Mouse (Mus musculus) R1 (cell line): ENCODE results near the gene Spr.
"Not testable (repeated sequence)": the region's sequence is repeated elsewhere in the genome, so short reads cannot be mapped to it uniquely, and the experiment has no call there.

Experiments
- DNase-seq: peaks from one replicate; pipeline ENCODE4 v3.0.0-alpha.2; 2018; ENCODE audit warnings: low read depth, low spot score

The Spr gene

DNA sequence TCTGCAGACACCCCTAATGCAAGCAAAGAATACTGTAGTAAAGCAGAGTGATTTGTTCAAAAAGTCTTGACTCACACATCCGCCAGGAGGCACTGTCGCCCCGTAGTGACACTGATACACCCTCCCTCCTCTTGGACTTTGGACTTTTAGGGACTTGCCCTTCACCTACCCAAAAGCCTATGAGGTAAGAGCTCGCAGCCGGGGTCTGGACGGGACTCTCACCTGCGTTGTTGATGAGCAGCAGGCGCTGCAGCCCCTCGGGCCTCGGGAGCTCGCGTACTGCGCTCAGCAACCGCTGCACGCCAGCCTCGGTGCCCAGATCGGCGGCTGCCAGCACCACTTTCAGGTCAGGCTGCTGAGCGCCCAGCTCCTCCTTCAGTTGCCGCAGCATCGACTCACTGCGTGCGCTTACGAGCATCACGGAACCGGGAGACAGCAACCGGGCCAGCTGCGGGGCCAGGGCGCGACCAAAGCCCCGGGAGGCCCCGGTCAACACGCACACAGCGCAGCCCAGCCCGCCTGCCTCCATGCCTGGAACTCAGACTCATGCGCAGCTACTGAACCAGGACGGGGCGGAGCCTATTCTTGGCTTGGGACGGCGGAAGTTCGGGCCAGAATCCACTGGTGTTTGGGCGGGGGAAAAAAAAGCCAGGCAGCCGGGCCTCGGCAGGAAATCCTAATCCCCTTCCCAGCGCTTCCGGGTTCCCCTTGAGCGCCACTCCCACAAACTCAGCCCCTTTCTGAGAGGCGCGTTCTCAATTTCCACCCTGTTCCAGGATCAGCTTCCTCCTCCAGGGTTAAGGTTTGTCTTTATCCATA is at the start of gene Spr:
TSS of gene Spr (minus strand) at position 550 of the 819 bp plus-strand sequence.
- DNase-seq = peak; percentile 98

GRCm38 (mm10) chr6:85186744-85187059 is 49.1 kb upstream of the Spr start:
- DNase-seq = no peak

DNA sequence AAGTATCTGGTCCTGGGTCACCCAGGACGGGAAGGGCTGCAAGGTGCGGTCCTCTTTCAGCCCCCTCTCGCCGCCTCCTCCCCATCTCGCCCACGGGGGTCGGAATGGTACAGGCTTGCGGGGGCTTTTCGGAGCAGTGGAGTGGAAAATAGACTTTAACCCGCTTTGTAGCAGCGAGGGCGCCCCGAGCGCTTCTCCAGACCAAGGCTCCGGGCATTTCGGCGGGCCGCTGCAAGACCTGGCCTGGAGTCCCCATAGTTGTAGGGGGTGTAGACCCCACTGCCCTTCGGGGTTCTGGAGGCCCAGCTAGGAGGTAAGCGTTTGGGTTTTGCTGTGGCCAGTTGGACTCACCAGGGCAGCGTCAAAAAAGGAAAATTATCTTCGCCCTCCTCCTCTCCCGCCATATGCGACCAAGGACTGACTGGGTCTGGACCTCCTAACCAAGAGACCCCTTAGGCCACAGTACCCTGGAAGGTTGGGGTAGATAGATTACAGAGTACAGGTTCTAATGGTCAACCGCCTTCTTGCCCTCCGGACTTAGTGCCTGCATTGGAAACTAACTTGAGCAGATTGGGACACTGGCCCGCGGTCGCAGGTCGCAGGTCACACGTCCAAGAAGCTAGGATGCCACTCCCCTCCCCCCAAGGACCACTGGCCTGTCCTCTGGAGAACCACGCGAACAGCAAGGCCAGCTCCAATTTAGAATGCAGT is 48.6 kb upstream of the Spr start:
- DNase-seq = peak; percentile 33

GRCm38 (mm10) chr6:85183951-85184350 is 46.4 kb upstream of the Spr start:
- DNase-seq = no peak

- DNase-seq = no peak
These were observed 42.5 kb upstream of the Spr start for GRCm38 (mm10) chr6:85180036-85180435.

- DNase-seq = no peak
These were observed 42.0 kb upstream of the Spr start for GRCm38 (mm10) chr6:85179569-85179968.

DNA sequence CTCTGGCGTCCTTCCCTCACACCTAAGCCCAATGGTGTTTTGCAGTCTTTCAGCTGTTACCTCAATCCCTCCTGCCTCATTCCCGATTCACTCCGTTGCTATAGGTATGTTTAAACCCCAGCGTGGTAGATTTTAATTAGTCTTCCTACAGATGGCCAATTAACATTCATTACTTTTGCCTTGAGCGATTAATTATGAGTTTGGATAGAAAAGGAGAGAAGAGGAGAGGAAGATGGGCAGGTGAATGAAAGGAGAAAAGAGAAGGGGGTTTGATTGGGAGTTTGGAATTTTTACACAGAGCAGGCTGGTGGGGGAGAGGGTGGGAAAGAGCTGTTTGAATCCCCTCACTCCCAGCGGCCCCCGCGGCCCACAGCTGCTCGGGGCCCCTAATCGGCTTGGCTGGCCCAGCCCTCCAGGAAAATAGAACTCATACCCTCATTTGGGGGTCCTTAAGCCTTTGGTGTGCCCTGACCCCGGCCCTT is 27.9 kb upstream of the Spr start:
- no peak for DNase-seq

GRCm38 (mm10) chr6:85160201-85160923 is 22.8 kb upstream of the Spr start:
- peak; percentile 85 for DNase-seq

GRCm38 (mm10) chr6:85159092-85159760 is 21.7 kb upstream of the Spr start:
- peak; percentile 70 for DNase-seq

DNA sequence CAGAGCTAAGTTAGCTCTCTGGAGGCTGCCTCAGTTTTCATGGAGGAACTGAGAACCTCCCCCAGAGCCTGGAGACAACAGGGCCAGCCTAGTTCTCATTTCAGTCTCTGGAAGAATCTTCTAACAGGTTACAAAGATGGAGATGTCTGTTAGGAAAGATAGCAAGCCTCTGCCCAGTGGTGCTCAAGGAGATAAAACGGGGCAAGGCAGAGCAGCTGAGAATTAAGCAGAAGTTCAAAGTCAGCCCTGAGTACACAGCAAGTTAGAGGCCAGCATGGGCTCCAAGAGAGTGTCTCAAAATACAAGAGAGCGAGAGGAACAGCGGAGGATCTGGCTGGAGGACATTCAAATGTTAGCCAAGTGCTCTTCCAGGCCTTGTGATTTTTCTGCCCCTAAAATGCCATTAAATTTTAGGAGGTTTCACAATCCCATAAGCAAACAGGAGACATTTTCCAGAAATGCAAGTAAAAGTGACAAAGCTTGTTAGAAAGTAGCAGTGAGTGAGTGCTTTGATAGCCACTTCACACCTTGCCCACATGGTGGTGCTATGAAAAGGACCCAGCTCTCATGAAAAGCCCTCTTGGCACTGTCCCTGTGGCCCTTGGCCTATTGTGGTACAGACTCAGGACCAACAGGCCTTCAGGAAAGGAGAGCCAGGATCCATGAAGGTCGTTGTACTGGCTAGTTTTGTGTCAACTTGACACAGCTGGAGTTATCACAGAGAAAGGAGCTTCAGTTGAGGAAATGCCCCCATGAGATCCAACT is 20.7 kb upstream of the Spr start:
- DNase-seq = not testable (repeated sequence)

- DNase-seq = not testable (repeated sequence)
These were observed 19.0 kb upstream of the Spr start for GRCm38 (mm10) chr6:85156551-85156950.

- DNase-seq = peak; percentile 87
These were observed 17.4 kb upstream of the Spr start for GRCm38 (mm10) chr6:85154861-85155528.

DNA sequence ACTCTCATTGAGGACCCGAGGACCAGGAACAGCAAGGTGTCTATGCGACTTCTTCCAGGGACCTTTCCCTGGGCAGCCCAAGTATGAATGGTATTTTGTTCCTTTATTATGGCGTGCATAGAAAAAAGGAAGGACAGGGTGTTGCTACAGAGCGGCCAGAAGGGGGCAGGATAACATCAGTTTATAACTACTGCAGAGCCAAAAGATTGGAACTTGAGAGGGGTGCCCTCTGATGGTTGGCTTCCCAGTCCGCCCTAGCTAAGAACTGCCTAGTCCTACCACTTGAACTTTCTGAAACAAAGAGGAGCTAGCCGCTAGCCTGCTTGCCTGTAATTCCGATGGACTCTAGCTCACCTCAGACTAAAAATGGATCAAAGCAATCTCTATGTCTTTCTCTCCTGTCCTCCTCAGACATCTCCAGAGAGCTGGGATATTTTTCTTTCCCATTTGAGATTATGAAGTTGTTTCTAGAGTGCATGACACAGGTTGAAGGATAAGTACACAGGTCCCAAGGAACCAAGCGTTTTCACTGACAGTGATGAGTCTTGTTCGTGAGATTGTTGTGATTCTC is 16.5 kb upstream of the Spr start:
- DNase-seq = peak; percentile 89

DNA sequence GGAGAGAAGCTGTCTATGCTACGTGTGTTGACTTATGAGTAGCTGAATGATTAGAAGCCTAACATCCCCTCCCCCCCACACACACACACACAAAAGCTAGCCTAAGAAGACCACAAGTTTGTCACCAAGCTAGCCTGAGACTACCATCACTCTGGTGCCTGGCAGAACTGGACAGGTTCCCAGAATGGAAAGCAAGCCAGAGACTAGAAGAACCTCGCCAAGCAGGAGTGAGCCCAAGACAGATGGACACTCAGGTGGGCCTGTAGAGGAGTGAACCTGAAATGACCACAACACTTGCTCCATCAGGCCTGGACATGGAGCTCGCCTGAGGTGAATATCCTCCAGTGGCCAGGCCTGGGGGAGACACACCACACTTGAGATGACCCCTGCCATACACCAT is 12.8 kb upstream of the Spr start:
- DNase-seq = no peak

GRCm38 (mm10) chr6:85147636-85148035 is 10.1 kb upstream of the Spr start:
- DNase-seq = peak; percentile 45

DNA sequence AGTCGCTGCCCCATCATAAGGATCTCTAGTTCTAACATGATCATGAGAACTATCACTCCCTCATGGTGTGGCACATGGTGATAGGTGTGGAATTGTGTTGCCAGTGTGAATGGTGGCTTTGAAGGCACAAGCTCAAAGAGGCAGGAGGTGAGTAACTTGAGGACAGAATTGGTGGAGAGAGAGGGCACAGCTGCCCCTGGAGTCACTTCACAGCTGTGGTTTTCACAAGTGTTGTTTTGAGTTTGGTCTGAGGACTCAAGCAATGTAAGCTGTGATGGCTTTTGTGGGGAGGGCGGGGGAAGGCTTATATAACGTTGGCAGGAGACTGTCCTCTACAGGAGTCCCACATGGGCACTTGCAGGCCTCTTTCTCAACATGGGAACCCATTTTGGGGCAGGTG is 6.9 kb upstream of the Spr start:
- no peak for DNase-seq

DNA sequence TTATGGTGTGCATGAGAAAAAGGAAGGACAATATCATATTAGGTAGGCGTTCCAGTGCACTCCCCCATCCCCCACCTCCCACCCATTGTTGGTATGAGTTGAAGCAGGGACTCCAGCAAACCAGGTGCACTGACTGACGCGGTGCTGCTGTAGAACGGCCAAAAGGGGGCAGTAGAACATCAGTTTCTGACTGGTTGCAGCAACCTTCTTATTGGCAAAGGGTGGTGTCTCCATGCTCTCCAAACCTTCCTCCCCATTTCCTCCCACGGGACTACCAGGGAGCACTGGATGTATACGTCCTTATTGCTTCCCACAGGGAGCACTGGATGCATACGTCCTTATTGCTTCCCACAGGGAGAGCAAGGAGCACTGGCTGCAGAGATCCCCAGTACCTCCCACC is 3.4 kb upstream of the Spr start:
- DNase-seq = peak; percentile 85

GRCm38 (mm10) chr6:85139534-85139933 is 2.0 kb upstream of the Spr start:
- peak; percentile 60 for DNase-seq

- not testable (repeated sequence) for DNase-seq
These were observed 782 bp downstream of the Spr start for GRCm38 (mm10) chr6:85136784-85137183.

- DNase-seq = peak; percentile 65
These were observed 4.8 kb downstream of the Spr start for GRCm38 (mm10) chr6:85132794-85133193.
